Mouse (Mus musculus) limb, embryonic 14.5 days (tissue): ENCODE data around the gene Mars. TPM values are rescaled to one million over a fixed set of nuclear protein-coding genes. Genes with fewer than 3 reads are reported as not detected.

Source experiments
- ATAC-seq: fragments of 200-750 bp; cut with Nextera tagmentation; 2 replicates; pipeline ENCODE4 v1.8.0; 2017; ENCODE audit warnings: low read depth, moderate number of reproducible peaks, moderate TSS enrichment; ENCODE audit not compliant: low FRiP score
- DNase-seq: peaks from one replicate; pipeline ENCODE4 v3.0.0-alpha.2; 2015; ENCODE audit warnings: low spot score
- H3K27ac ChIP-seq: fragments of 300-500 bp; sonication (generic); replicated peaks from 2 replicates; pipeline ENCODE4 v1.5.1; 2014; ENCODE audit warnings: low read depth, mild to moderate bottlenecking, low read length, moderate library complexity, mixed read lengths
- H3K27me3 ChIP-seq: fragments of 300-500 bp; sonication (generic); 2 replicates; pipeline ENCODE4 v1.6.1; 2014; ENCODE audit warnings: low read length, mixed read lengths; ENCODE audit not compliant: control insufficient read depth, insufficient read depth
- H3K36me3 ChIP-seq: fragments of 300-500 bp; sonication (generic); 2 replicates; pipeline ENCODE4 v1.6.1; 2014; ENCODE audit warnings: mild to moderate bottlenecking, low read length, moderate library complexity, mixed read lengths; ENCODE audit not compliant: control insufficient read depth, insufficient read depth
- H3K4me1 ChIP-seq: fragments of 300-500 bp; sonication (generic); 2 replicates; pipeline ENCODE4 v1.6.1; 2014; ENCODE audit warnings: antibody characterized with exemption, low read length, mixed read lengths; ENCODE audit not compliant: control insufficient read depth, insufficient read depth
- H3K4me2 ChIP-seq: fragments of 300-500 bp; sonication (generic); replicated peaks from 2 replicates; pipeline ENCODE4 v1.6.1; 2014; ENCODE audit warnings: low read depth, mild to moderate bottlenecking, low read length, moderate library complexity; ENCODE audit not compliant: severe bottlenecking
- H3K4me3 ChIP-seq: fragments of 300-500 bp; sonication (generic); replicated peaks from 2 replicates; pipeline ENCODE4 v1.5.1; 2014; ENCODE audit warnings: low read length
- H3K9ac ChIP-seq: fragments of 300-500 bp; sonication (generic); 2 replicates; pipeline ENCODE4 v1.6.1; 2014; ENCODE audit warnings: mild to moderate bottlenecking, low read depth, low read length, moderate library complexity; ENCODE audit not compliant: severe bottlenecking
- H3K9me3 ChIP-seq: fragments of 300-500 bp; sonication (generic); 2 replicates; pipeline ENCODE4 v1.6.1; 2016; ENCODE audit warnings: low read length; ENCODE audit not compliant: control insufficient read depth
- POLR2A ChIP-seq: fragments of 200-500 bp; IDR thresholded peaks from 2 replicates; pipeline ENCODE4 v1.8.0; 2012; ENCODE audit warnings: inconsistent platforms, mild to moderate bottlenecking, moderate library complexity, borderline replicate concordance; ENCODE audit not compliant: insufficient read depth, insufficient read length; ENCODE audit errors: extremely low read depth
- WGBS: fragments of 180-500 bp; shearing (Covaris S2); extraction: QIAGEN DNeasy Blood & Tissue Kit; methylation state at CpG from one replicate; pipeline ENCODE4 v1.1.7; 2014; 5-methylcytosine and 5-hydroxymethylcytosine counted together
- polyA plus RNA-seq, 2 experiments: library from polyadenylated mRNA; depleted of rRNA in 1 of 2; stranded (reverse) in 1 of 2; unstranded in 1 of 2; fragments of >200 nt; fragmentation: Nextera tagmentation in 1 of 2; extraction: Ambion mirVana in 1 of 2; gene quantifications; 2 replicates each; pipeline versions ENCODE4 v1.2.1 to v1.2.3; 2012 to 2014

Gene Mars
- polyA plus RNA-seq, 2 experiments = 79.8 to 114 TPM

DNA sequence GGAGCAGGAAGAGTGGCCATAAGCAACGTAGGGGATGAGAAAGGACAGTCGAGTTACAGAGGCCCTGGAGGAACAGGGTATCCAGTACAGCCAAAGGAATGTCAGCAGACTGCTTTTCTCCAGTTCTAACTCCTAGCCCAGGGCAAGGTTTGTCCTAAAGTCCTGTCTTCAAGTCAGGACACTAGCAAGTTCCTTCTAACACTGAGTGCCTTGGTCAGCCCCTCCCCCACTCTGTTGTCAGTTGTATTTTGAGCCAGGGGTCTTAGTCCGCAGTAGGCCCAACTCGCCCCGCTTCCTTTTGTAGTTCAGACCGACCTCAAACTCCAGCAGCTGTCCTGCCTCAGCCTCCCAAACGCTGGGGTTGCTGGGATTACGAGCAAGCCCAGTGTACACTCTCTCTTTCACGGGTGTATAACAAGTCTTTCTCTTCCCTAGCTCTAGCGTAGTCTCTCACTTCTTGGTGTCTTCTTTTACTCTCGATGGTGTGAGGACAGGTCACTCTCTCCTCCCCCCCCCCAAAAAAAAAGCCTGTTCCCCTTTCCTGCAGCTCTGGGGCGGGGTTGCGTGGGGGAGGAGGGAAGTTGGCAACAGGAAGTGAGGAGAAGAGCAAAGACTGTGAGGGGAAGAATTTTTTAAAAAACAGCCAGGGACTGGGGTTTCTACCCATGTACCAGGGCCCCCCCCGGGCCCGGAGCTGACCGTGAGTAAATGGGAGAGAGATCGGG is 11.7 kb upstream of the Mars start:
- Histone ChIP-seq H3K36me3 (no peaks in the 10 kb centered on the region), H3K27me3 (peaks cover 23% of the 10 kb centered on the region), H3K9ac (no peak overlapping the region)

GRCm38 (mm10) chr10:127322669-127323068 is 11.1 kb upstream of the Mars start:
- no peak for ATAC-seq
- Histone ChIP-seq H3K4me1 (peaks cover 8% of the 10 kb centered on the region; the same call in 1 of the 2 replicates), H3K9me3 (no peaks in the 10 kb centered on the region), H3K9ac (no peak overlapping the region), H3K4me3 (no peak overlapping the region), H3K27me3 (peaks cover 20% of the 10 kb centered on the region), H3K4me2 (no peak overlapping the region), H3K36me3 (no peaks in the 10 kb centered on the region), H3K27ac (no peak overlapping the region)
- TF ChIP-seq POLR2A = no peak
- WGBS = 63% methylated on average over 4 of the region's 4 CpGs
- DNase-seq = no peak

More for the DNA sequence above, 11.7 kb upstream of the Mars start:
- Histone ChIP-seq H3K9me3 (no peaks in the 10 kb centered on the region), H3K27ac (no peak overlapping the region), H3K4me3 (no peak overlapping the region), H3K4me1 (peaks cover 8% of the 10 kb centered on the region; the same call in 1 of the 2 replicates), H3K4me2 (no peak overlapping the region)
- ATAC-seq (no peak), DNase-seq (no peak)
- TF ChIP-seq POLR2A = no peak
- WGBS = 74% methylated on average over 17 of the region's 17 CpGs

DNA sequence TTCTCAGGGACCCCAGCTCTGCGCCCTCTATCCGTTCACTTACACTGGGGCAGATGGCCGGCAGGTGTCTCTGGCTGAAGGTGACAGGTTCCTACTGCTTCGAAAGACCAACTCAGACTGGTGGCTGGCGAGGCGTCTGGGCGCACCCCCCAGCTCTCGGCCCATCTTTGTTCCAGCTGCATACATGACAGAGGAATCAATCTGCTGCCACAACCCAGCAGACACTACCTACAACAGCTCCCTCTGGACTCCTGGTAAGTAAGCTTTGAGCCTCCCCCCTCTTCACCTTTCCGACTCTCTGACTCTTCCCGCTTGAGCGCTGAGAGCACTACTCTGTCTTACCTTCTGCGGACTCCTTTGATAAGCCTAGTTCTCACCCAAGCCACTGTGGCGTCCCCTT is 10.6 kb upstream of the Mars start:
- no peak for TF ChIP-seq POLR2A
- DNase-seq = no peak

GRCm38 (mm10) chr10:127321621-127322020 is 10.0 kb upstream of the Mars start, which contains the start of gene Arhgap9:
Gene Arhgap9, plus strand, starts transcription at chr10:127321964.
- no peak for TF ChIP-seq POLR2A
- ATAC-seq = no peak
- 73% methylated on average over 3 of the region's 3 CpGs for WGBS
- DNase-seq = no peak
- Histone ChIP-seq H3K9ac (no peak within 1 kb of the TSS), H3K27ac (no peak within 1 kb of the TSS), H3K36me3 (no peaks in the 10 kb centered on the region), H3K4me2 (no peak within 1 kb of the TSS), H3K9me3 (no peaks in the 10 kb centered on the region), H3K27me3 (peaks cover 10% of the 10 kb centered on the region), H3K4me1 (peaks cover 8% of the 10 kb centered on the region; the same call in 1 of the 2 replicates), H3K4me3 (no peak within 1 kb of the TSS)

More for the DNA sequence above, 10.6 kb upstream of the Mars start:
- no peak for ATAC-seq
- no peak overlapping the region for H3K4me2 ChIP-seq
- no peak overlapping the region for H3K4me3 ChIP-seq
- H3K36me3 ChIP-seq = no peaks in the 10 kb centered on the region
- peaks cover 8% of the 10 kb centered on the region; the same call in 1 of the 2 replicates for H3K4me1 ChIP-seq
- no peak overlapping the region for H3K9ac ChIP-seq
- no peaks in the 10 kb centered on the region for H3K9me3 ChIP-seq
- H3K27ac ChIP-seq = no peak overlapping the region
- WGBS = 51% methylated on average over 13 of the region's 13 CpGs
- peaks cover 15% of the 10 kb centered on the region for H3K27me3 ChIP-seq

GRCm38 (mm10) chr10:127319969-127320368 is 8.4 kb upstream of the Mars start:
- DNase-seq (no peak), ATAC-seq (no peak)
- Histone ChIP-seq H3K27me3 (no peaks in the 10 kb centered on the region), H3K9me3 (no peaks in the 10 kb centered on the region), H3K4me3 (no peak overlapping the region), H3K4me2 (no peak overlapping the region), H3K9ac (no peak overlapping the region), H3K27ac (no peak overlapping the region), H3K4me1 (no peaks in the 10 kb centered on the region), H3K36me3 (no peaks in the 10 kb centered on the region)
- TF ChIP-seq POLR2A = no peak
- 68% methylated on average over 7 of the region's 7 CpGs for WGBS
